Mouse (Mus musculus): ENCODE data around the gene Tfeb. TPM values are rescaled to one million over a fixed set of nuclear protein-coding genes. Genes with fewer than 3 reads are reported as not detected.

Gene Tfeb
- total and polyA plus RNA-seq, 3 experiments, result 16.4 to 22.8 TPM; not detected in 1

GRCm38 (mm10) chr17:47834482-47834767, 97.6 kb downstream of the Tfeb start, which contains the start of gene Mdfi:
Mdfi (minus strand) TSS chr17:47834691.
- Histone ChIP-seq H3K4me1 (ENCODE audit: control insufficient read depth in 1 of 2, insufficient read depth in 2 of 2, low read length in 2 of 2) (no peaks in the 10 kb centered on the region), H3K27me3 (ENCODE audit: control insufficient read depth in 1 of 2, insufficient read depth in 2 of 2, low read length in 2 of 2) (no peaks in the 10 kb centered on the region), H3K27ac (ENCODE audit: control insufficient read depth, low read depth, low read length) (no peak within 1 kb of the TSS), H3K9ac (ENCODE audit: control insufficient read depth, low read depth, low read length, poor library complexity, severe bottlenecking) (no peak within 1 kb of the TSS), H3K36me3 (ENCODE audit: control insufficient read depth in 1 of 2, insufficient read depth in 2 of 2, low read length in 2 of 2) (no peaks in the 10 kb centered on the region), H3K79me2 (ENCODE audit: control insufficient read depth, insufficient read depth, low read length, poor library complexity) (no peaks in the 10 kb centered on the region), H3K4me3 (ENCODE audit: control insufficient read depth in 1 of 2, insufficient read depth in 1 of 2, low read depth in 2 of 2, low read length in 2 of 2) (no peak within 1 kb of the TSS), H3K9me3 (replicated peaks; ENCODE audit: insufficient read depth, low read length) (no peaks in the 10 kb centered on the region)
- TF ChIP-seq ZC3H11A (IDR thresholded peaks at IDR 0.05; ENCODE audit: low read depth, low read length) (no peak), CTCF (IDR thresholded peaks at IDR 0.05 in 2 of 3, conservative IDR thresholded peaks at IDR 0.05 in 1 of 3; ENCODE audit: control insufficient read depth in 1 of 3, insufficient read depth in 1 of 3, low read depth in 2 of 3, low read length in 3 of 3, poor library complexity in 1 of 3, severe bottlenecking in 1 of 3) (no peak), MAZ (IDR thresholded peaks at IDR 0.05; ENCODE audit: low read depth, low read length) (no peak), MYC (IDR thresholded peaks at IDR 0.05; ENCODE audit: low read depth, low read length) (no peak), POLR2A (IDR thresholded peaks at IDR 0.05; ENCODE audit: control insufficient read depth in 1 of 2, insufficient read depth in 1 of 2, low read depth in 1 of 2, low read length in 2 of 2, poor library complexity in 1 of 2) (no peak), GATA1 (IDR thresholded peaks at IDR 0.05; ENCODE audit: low read depth, low read length) (no peak), MYB (IDR thresholded peaks at IDR 0.05; ENCODE audit: low read depth, low read length) (no peak), UBTF (IDR thresholded peaks at IDR 0.05; ENCODE audit: borderline replicate concordance, insufficient read depth, low read depth, low read length) (no peak), USF2 (IDR thresholded peaks at IDR 0.05; ENCODE audit: borderline replicate concordance in 1 of 2, insufficient read depth in 1 of 2, low read depth in 1 of 2, low read length in 2 of 2) (no peak), E2F4 (IDR thresholded peaks at IDR 0.05; ENCODE audit: borderline replicate concordance, low read depth, low read length) (no peak), ETS1 (IDR thresholded peaks at IDR 0.05; ENCODE audit: low read depth, low read length) (no peak), EP300 (IDR thresholded peaks at IDR 0.05; ENCODE audit: low read depth in 1 of 2, low read length in 2 of 2) (no peak), MXI1 (IDR thresholded peaks at IDR 0.05; ENCODE audit: low read depth, low read length) (no peak), NRF1 (IDR thresholded peaks at IDR 0.05; ENCODE audit: insufficient read depth, low read depth, low read length, poor library complexity, severe bottlenecking) (no peak), ZMIZ1 (IDR thresholded peaks at IDR 0.05; ENCODE audit: low read depth, low read length) (no peak)
- no peak for DNase-seq (ENCODE audit: low read depth, low spot score)

GRCm38 (mm10) chr17:47837808-47838207, 101.0 kb downstream of the Tfeb start:
- TF ChIP-seq MYC (IDR thresholded peaks at IDR 0.05; ENCODE audit: low read depth, low read length), result no peak
- TF ChIP-seq JUND (IDR thresholded peaks at IDR 0.05; ENCODE audit: low read depth, low read length), result no peak
- no peak for TF ChIP-seq MXI1 (IDR thresholded peaks at IDR 0.05; ENCODE audit: low read depth, low read length)
- TF ChIP-seq MYB (IDR thresholded peaks at IDR 0.05; ENCODE audit: low read depth, low read length), result no peak
- no peak for TF ChIP-seq GATA1 (IDR thresholded peaks at IDR 0.05; ENCODE audit: low read depth, low read length)
- TF ChIP-seq SMC3 (IDR thresholded peaks at IDR 0.05; ENCODE audit: low read depth, low read length), result no peak
- TF ChIP-seq TCF12 (IDR thresholded peaks at IDR 0.05; ENCODE audit: low read depth, low read length), result no peak
- no peak for TF ChIP-seq USF1 (IDR thresholded peaks at IDR 0.05; ENCODE audit: low read depth, low read length)
- TF ChIP-seq ZNF384 (IDR thresholded peaks at IDR 0.05; ENCODE audit: low read depth, low read length), result no peak
- no peak for TF ChIP-seq HCFC1 (IDR thresholded peaks at IDR 0.05; ENCODE audit: low read depth, low read length)
- TF ChIP-seq NELFE (IDR thresholded peaks at IDR 0.05; ENCODE audit: low read depth, low read length), result no peak
- no peak for TF ChIP-seq POLR2AphosphoS2 (IDR thresholded peaks at IDR 0.05; ENCODE audit: low read length)
- no peak for TF ChIP-seq TBP (IDR thresholded peaks at IDR 0.05; ENCODE audit: low read depth, low read length)
- TF ChIP-seq POLR2A (IDR thresholded peaks at IDR 0.05; ENCODE audit: control insufficient read depth in 1 of 2, insufficient read depth in 1 of 2, low read depth in 1 of 2, low read length in 2 of 2, poor library complexity in 1 of 2), result no peak
- no peak for TF ChIP-seq SIN3A (IDR thresholded peaks at IDR 0.05; ENCODE audit: low read length)
- TF ChIP-seq ZMIZ1 (IDR thresholded peaks at IDR 0.05; ENCODE audit: low read depth, low read length), result no peak
- no peak for TF ChIP-seq CHD1 (IDR thresholded peaks at IDR 0.05; ENCODE audit: low read depth, low read length)
- no peak for TF ChIP-seq ETS1 (IDR thresholded peaks at IDR 0.05; ENCODE audit: low read depth, low read length)
- TF ChIP-seq UBTF (IDR thresholded peaks at IDR 0.05; ENCODE audit: borderline replicate concordance, insufficient read depth, low read depth, low read length), result no peak
- H3K36me3 ChIP-seq (ENCODE audit: control insufficient read depth in 1 of 2, insufficient read depth in 2 of 2, low read length in 2 of 2), result no peaks in the 10 kb centered on the region

More at GRCm38 (mm10) chr17:47837808-47838207, 101.0 kb downstream of the Tfeb start:
- H3K27ac ChIP-seq (ENCODE audit: control insufficient read depth, low read depth, low read length), result no peak overlapping the region
- H3K4me1 ChIP-seq (ENCODE audit: control insufficient read depth in 1 of 2, insufficient read depth in 2 of 2, low read length in 2 of 2), result no peaks in the 10 kb centered on the region
- no peaks in the 10 kb centered on the region for H3K9me3 ChIP-seq (replicated peaks; ENCODE audit: insufficient read depth, low read length)
- no peaks in the 10 kb centered on the region for H3K27me3 ChIP-seq (ENCODE audit: control insufficient read depth in 1 of 2, insufficient read depth in 2 of 2, low read length in 2 of 2)
- no peaks in the 10 kb centered on the region for H3K79me2 ChIP-seq (ENCODE audit: control insufficient read depth, insufficient read depth, low read length, poor library complexity)
- H3K4me3 ChIP-seq (ENCODE audit: control insufficient read depth in 1 of 2, insufficient read depth in 1 of 2, low read depth in 2 of 2, low read length in 2 of 2), result no peak overlapping the region
- no peak for DNase-seq (ENCODE audit: low read depth, low spot score)
- H3K9ac ChIP-seq (ENCODE audit: control insufficient read depth, low read depth, low read length, poor library complexity, severe bottlenecking), result no peak overlapping the region
